In genomic region chr10:11171615-11172014, GRCm38 (mm10) we compare ENCODE assay signal across 25 mouse cellular contexts. TPM values are rescaled to one million over a fixed set of nuclear protein-coding genes. Genes with fewer than 3 reads are reported as not detected.
A peak's percentile ranks its signal among the peaks of the same experiment; 100 is the strongest.
DNase-seq lines count a peak whose midpoint lies in the region; ATAC-seq lines count a peak whose summit lies in the region.
"Had no signal": no experiment of that assay in that cellular context is flagged by ENCODE, and none has a peak within 500 bp of the region (broad histone marks: within the 10 kb centered on the region; RNA-seq: fewer than 3 reads in every experiment).

No protein-coding gene starts in this region.

- no peak for DNase-seq in heart, embryonic 10.5 days (ENCODE audit: low spot score)
- DNase-seq in heart, postnatal 4 days = no peak
- DNase-seq in heart, adult 18-20 months = no peak
- DNase-seq in heart, adult 11 months = no peak
- no peak for DNase-seq in heart, postnatal 25 days (ENCODE audit: low spot score)
- DNase-seq: adrenal gland, adult 8-10 months; adrenal gland, postnatal 14 days; adrenal gland, postnatal 36 days; B cell, adult 2 months; cerebellum, adult 11-12 months; cerebellum, adult 2 months; cerebellum, adult 9-10 months; cerebellum, postnatal 10 days; cerebellum, postnatal 25 days had no signal

- H3K27me3 ChIP-seq in heart, embryonic 10.5 days (ENCODE audit: insufficient read depth, poor library complexity, severe bottlenecking) = no peaks in the 10 kb centered on the region
- H3K27me3 ChIP-seq in heart, embryonic 12.5 days (replicated peaks) = no peaks in the 10 kb centered on the region
- H3K27me3 ChIP-seq in heart, embryonic 14.5 days (ENCODE audit: control insufficient read depth, insufficient read depth, low read length) = no peaks in the 10 kb centered on the region
- H3K27me3 ChIP-seq in heart, embryonic 16.5 days (ENCODE audit: control insufficient read depth, insufficient read depth, low read length) = no peaks in the 10 kb centered on the region
- H3K27me3 ChIP-seq: CH12.LX; embryonic facial prominence, embryonic 12.5 days; forebrain, embryonic 13.5 days; Patski had no signal

- ATAC-seq in heart, embryonic 12.5 days (ENCODE audit: insufficient number of reproducible peaks, low FRiP score) = no peak
- peak; percentile 47; the same call in 1 of the 2 replicates for ATAC-seq in heart, embryonic 14.5 days (ENCODE audit: insufficient number of reproducible peaks, insufficient read depth, low FRiP score, low read depth)
- ATAC-seq in heart, embryonic 16.5 days (replicated peaks; ENCODE audit: extremely low read depth, insufficient read depth, low FRiP score) = 0 out of 2 replicates have a peak, but pooled peaks have one; percentile 55
- ATAC-seq: activated CD4-positive, CD25-positive, alpha-beta regulatory T cell, adult 4 months; CD4-positive, CD25-positive, alpha-beta regulatory T cell, adult 4 months; forebrain, embryonic 13.5 days; Patski had no signal

- H3K9ac ChIP-seq in heart, embryonic 12.5 days = no peak overlapping the region
- H3K9ac ChIP-seq in heart, embryonic 14.5 days (ENCODE audit: low read length) = no peak overlapping the region
- no peak overlapping the region for H3K9ac ChIP-seq in heart, embryonic 16.5 days (ENCODE audit: low read length)
- H3K9ac ChIP-seq: embryonic facial prominence, embryonic 12.5 days; forebrain, embryonic 13.5 days had no signal

- no peak overlapping the region for H3K4me2 ChIP-seq in heart, embryonic 12.5 days
- peak overlapping the region; percentile 34; the same call in 1 of the 2 replicates for H3K4me2 ChIP-seq in heart, embryonic 14.5 days (ENCODE audit: low read length)
- no peak overlapping the region for H3K4me2 ChIP-seq in heart, embryonic 16.5 days (ENCODE audit: low read depth, low read length)
- H3K4me2 ChIP-seq: embryonic facial prominence, embryonic 12.5 days; forebrain, embryonic 13.5 days had no signal

- H3K9me3 ChIP-seq in heart, embryonic 10.5 days = no peaks in the 10 kb centered on the region
- H3K9me3 ChIP-seq in heart, embryonic 12.5 days (replicated peaks) = no peaks in the 10 kb centered on the region
- H3K9me3 ChIP-seq in heart, embryonic 14.5 days (ENCODE audit: control insufficient read depth, low read length) = no peaks in the 10 kb centered on the region
- no peaks in the 10 kb centered on the region for H3K9me3 ChIP-seq in heart, embryonic 16.5 days (replicated peaks; ENCODE audit: control insufficient read depth, low read length)
- H3K9me3 ChIP-seq: embryonic facial prominence, embryonic 10.5 days; embryonic facial prominence, embryonic 12.5 days; forebrain, embryonic 13.5 days; G1E had no signal

- 59% methylated on average over 4 of the region's 4 CpGs for WGBS in heart, embryonic 10.5 days
- WGBS in heart, embryonic 12.5 days = 56% methylated on average over 4 of the region's 4 CpGs
- WGBS in heart, embryonic 14.5 days = 35% methylated on average over 4 of the region's 4 CpGs
- 54% methylated on average over 4 of the region's 4 CpGs for WGBS in heart, embryonic 16.5 days

- intact Hi-C loops in heart, postnatal 25 days (cut with DNase I) = no loop called here

- H3K4me1 ChIP-seq in heart, embryonic 10.5 days = no peaks in the 10 kb centered on the region
- H3K4me1 ChIP-seq in heart, embryonic 12.5 days (replicated peaks) = no peaks in the 10 kb centered on the region
- peaks cover 0 to 3% of the 10 kb centered on the region in 2 experiments; a peak in 2 of 4 replicates for H3K4me1 ChIP-seq in heart, embryonic 14.5 days (ENCODE audit: control insufficient read depth in 2 of 2, insufficient read depth in 2 of 2, low read length in 2 of 2)
- peaks cover 2% of the 10 kb centered on the region; the same call in 1 of the 2 replicates for H3K4me1 ChIP-seq in heart, embryonic 16.5 days (ENCODE audit: control insufficient read depth, insufficient read depth, low read length)
- H3K4me1 ChIP-seq: embryonic facial prominence, embryonic 10.5 days; embryonic facial prominence, embryonic 12.5 days; forebrain, embryonic 13.5 days had no signal

- H3K4me3 ChIP-seq in heart, embryonic 10.5 days = no peak overlapping the region
- H3K4me3 ChIP-seq in heart, embryonic 12.5 days = no peak overlapping the region
- H3K4me3 ChIP-seq in heart, embryonic 14.5 days (ENCODE audit: control insufficient read depth in 1 of 2, insufficient read depth in 1 of 2, low read depth in 1 of 2, low read length in 2 of 2) = no peak overlapping the region
- H3K4me3 ChIP-seq in heart, embryonic 16.5 days (ENCODE audit: low read length) = no peak overlapping the region
- H3K4me3 ChIP-seq: embryonic facial prominence, embryonic 10.5 days; embryonic facial prominence, embryonic 12.5 days; forebrain, embryonic 13.5 days had no signal

- peaks cover 77% of the 10 kb centered on the region for H3K36me3 ChIP-seq in heart, embryonic 10.5 days
- H3K36me3 ChIP-seq in heart, embryonic 12.5 days = peaks cover 71% of the 10 kb centered on the region
- H3K36me3 ChIP-seq in heart, embryonic 14.5 days (ENCODE audit: control insufficient read depth, insufficient read depth, low read length) = peaks cover 85% of the 10 kb centered on the region
- H3K36me3 ChIP-seq in heart, embryonic 16.5 days (ENCODE audit: control insufficient read depth, insufficient read depth) = peaks cover 45% of the 10 kb centered on the region

- H3K27ac ChIP-seq in heart, embryonic 10.5 days = peak overlapping the region; percentile 29; the same call in 1 of the 2 replicates
- peak overlapping the region; percentile 78 for H3K27ac ChIP-seq in heart, embryonic 12.5 days (ENCODE audit: poor library complexity, severe bottlenecking)
- H3K27ac ChIP-seq in heart, embryonic 14.5 days (replicated peaks in 1 of 2; ENCODE audit: control insufficient read depth in 1 of 2, insufficient read depth in 1 of 2, low read depth in 2 of 2, low read length in 2 of 2) = peak overlapping the region; percentile 77 to 85
- peak overlapping the region; percentile 75 for H3K27ac ChIP-seq in heart, embryonic 16.5 days (ENCODE audit: low read length)
- H3K27ac ChIP-seq: embryonic facial prominence, embryonic 10.5 days; embryonic facial prominence, embryonic 12.5 days; forebrain, embryonic 13.5 days had no signal

RNA-seq across cellular contexts. Expression of gene Shprh, which starts 22.4 kb away (rescaled TPM):
- 14.3 and 15.0 TPM in 2 replicates for polyA plus RNA-seq in heart, embryonic 10.5 days (2016; fragmentation: Nextera tagmentation; extraction: Ambion mirVana)
- total RNA-seq in heart, postnatal 4 days (2021) = 10 to 100 TPM; 13.8 to 14.1 TPM
- 15.9 TPM in 2 replicates for polyA plus RNA-seq in heart, embryonic 12.5 days (2016; fragmentation: Nextera tagmentation; extraction: Ambion mirVana)
- 10 to 100 TPM; 10.2 to 11.5 TPM for total RNA-seq in heart, adult 18-20 months (2021)
- 13.9 and 15.6 TPM in 2 replicates for polyA plus RNA-seq in heart, embryonic 14.5 days (2014; fragmentation: Nextera tagmentation; extraction: Ambion mirVana)
- polyA plus RNA-seq in heart, embryonic 16.5 days (2015; fragmentation: Nextera tagmentation; extraction: Ambion mirVana) = 9.7 and 10.4 TPM in 2 replicates
- 10 to 100 TPM; 11.8 to 13.0 TPM for total RNA-seq in heart, postnatal 25 days (2021)

Comparison
In these comparisons a context has a peak if more than half of its experiments do, and no peak if none do; other contexts are left out.
1. H3K27ac ChIP-seq: peak in every context shown above with its lines; median percentile 81 in heart, embryonic 14.5 days; 78 in heart, embryonic 12.5 days; 75 in heart, embryonic 16.5 days; 29 in heart, embryonic 10.5 days.